Mouse (Mus musculus): Measurements from ENCODE around the gene Plxnd1. TPM values are rescaled to one million over a fixed set of nuclear protein-coding genes. Genes with fewer than 3 reads are reported as not detected.

The Plxnd1 gene
- polyA plus RNA-seq, 1 experiment from 2014 or later, result 24.6 TPM

DNA sequence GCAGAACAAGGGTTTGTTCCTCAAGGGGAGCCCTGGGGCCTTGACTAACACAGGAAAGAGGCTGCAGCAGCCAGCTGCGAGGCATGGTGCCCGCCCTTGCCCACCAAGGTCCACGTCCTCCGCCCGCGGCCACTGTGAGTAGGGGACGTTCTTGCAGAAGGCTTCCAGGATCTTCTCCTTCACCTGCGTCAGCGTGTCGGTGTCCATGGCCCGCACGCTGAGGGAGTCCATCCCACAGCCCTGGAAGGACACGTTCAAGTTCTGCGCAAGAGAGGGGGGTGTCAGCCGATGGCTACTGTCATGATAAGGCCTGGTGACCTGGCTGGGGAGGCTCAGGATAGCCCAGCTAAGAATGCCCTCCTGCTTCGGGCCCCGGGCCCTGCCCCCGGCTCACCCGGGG, 34.5 kb downstream of the Plxnd1 start:
- Histone ChIP-seq H3K27ac (no peak overlapping the region; the same call in 1 of the 2 replicates), H3K9me3 (no peaks in the 10 kb centered on the region), H3K36me3 (peaks cover 3% of the 10 kb centered on the region; the same call in 1 of the 2 replicates), H3K4me1 (replicated peaks) (peaks cover 62% of the 10 kb centered on the region), H3K4me3 (no peak overlapping the region), H3K27me3 (ENCODE audit: insufficient read depth, poor library complexity, severe bottlenecking) (peaks cover 11% of the 10 kb centered on the region; the same call in 1 of the 2 replicates)
- DNase-seq (ENCODE audit: low spot score), result no peak
- 87% methylated on average over 19 of the region's 19 CpGs for WGBS

DNA sequence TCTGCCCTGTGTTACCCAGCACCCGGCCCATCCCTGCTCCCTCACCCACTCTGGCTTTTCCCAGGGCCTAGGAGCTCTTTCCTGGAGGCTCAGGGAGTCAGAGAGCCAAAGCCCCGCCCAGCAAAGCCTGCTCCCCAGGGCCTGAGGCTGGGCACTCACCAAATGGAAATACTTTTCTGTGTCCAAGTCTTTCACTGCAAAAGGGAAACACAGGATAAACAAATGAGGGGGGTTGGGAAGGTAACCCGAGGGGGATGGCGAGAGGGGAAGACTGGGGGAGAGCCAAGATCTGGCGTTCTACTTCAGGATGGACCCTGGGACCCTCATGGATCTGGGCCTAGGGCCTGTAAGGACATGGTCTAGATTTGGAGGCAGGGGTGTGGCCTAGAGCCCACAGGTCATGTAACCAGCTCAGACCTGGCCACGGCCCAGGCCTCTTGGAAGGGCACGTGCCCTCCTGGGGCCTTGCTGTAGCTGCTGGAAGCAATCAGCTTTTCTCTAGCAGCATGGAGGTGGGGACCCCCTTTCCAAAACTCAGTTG, 35.6 kb downstream of the Plxnd1 start:
- 78% methylated on average over 7 of the region's 7 CpGs for WGBS
- Histone ChIP-seq H3K4me3 (no peak overlapping the region), H3K4me1 (replicated peaks) (peaks cover 68% of the 10 kb centered on the region), H3K27me3 (ENCODE audit: insufficient read depth, poor library complexity, severe bottlenecking) (peaks cover 11% of the 10 kb centered on the region; the same call in 1 of the 2 replicates), H3K36me3 (peaks cover 3% of the 10 kb centered on the region; the same call in 1 of the 2 replicates), H3K27ac (peak overlapping the region; percentile 3; the same call in 1 of the 2 replicates), H3K9me3 (no peaks in the 10 kb centered on the region)
- DNase-seq (ENCODE audit: low spot score), result no peak

DNA sequence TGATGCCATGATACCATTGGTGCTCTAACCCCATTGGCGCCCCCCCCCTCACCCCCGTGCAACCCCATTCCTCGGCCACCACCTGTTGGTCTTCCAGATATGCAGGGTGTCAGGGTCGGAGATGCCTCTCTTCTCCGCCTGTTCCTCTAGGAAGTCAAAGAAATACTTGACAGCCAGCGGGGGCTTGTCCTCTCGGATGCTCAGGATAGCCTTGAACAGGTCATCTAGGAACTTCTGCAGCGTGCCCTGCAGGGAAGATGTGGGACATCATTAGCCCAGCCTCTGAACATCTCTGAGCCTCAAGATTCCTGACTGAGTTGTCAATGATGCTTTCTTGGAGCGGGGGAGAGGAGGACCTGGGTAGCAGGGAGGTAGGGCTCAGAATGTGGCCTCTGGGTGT, 36.4 kb downstream of the Plxnd1 start:
- 0 out of 2 replicates have a peak, but pooled peaks cover 4% of the 10 kb centered on the region for H3K27me3 ChIP-seq (ENCODE audit: insufficient read depth, poor library complexity, severe bottlenecking)
- H3K4me3 ChIP-seq, result no peak overlapping the region
- peaks cover 68% of the 10 kb centered on the region for H3K4me1 ChIP-seq (replicated peaks)
- H3K36me3 ChIP-seq, result peaks cover 3% of the 10 kb centered on the region; the same call in 1 of the 2 replicates
- no peaks in the 10 kb centered on the region for H3K9me3 ChIP-seq
- 89% methylated on average over 9 of the region's 9 CpGs for WGBS
- no peak for DNase-seq (ENCODE audit: low spot score)
- peak overlapping the region; percentile 43; the same call in 1 of the 2 replicates for H3K27ac ChIP-seq

DNA sequence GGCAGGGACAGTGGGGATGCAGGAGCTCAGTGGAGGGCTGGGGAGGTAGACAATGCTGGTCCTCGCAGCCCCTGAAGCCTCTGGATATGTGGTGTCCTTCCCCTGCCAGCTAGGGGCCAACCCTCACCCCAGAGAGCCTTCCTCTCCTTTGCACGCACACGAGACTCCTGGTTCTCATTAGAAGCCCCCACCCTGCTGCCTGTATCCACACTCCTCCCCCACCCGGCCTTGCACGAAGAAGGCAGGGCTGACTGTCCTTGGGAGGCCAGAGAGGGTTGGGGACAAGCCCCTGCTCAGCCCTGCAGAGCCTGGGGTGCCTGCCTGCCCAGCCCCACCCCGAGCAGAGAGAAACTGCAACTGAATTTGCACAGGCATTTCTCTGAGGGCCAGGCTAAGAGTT, 37.1 kb downstream of the Plxnd1 start:
- peak; percentile 22 for DNase-seq (ENCODE audit: low spot score)
- WGBS, result 38% methylated on average over 6 of the region's 6 CpGs
- Histone ChIP-seq H3K4me3 (no peak overlapping the region), H3K4me1 (replicated peaks) (peaks cover 65% of the 10 kb centered on the region), H3K27ac (peak overlapping the region; percentile 78), H3K36me3 (peaks cover 3% of the 10 kb centered on the region; the same call in 1 of the 2 replicates), H3K27me3 (ENCODE audit: insufficient read depth, poor library complexity, severe bottlenecking) (no peaks in the 10 kb centered on the region), H3K9me3 (no peaks in the 10 kb centered on the region)

DNA sequence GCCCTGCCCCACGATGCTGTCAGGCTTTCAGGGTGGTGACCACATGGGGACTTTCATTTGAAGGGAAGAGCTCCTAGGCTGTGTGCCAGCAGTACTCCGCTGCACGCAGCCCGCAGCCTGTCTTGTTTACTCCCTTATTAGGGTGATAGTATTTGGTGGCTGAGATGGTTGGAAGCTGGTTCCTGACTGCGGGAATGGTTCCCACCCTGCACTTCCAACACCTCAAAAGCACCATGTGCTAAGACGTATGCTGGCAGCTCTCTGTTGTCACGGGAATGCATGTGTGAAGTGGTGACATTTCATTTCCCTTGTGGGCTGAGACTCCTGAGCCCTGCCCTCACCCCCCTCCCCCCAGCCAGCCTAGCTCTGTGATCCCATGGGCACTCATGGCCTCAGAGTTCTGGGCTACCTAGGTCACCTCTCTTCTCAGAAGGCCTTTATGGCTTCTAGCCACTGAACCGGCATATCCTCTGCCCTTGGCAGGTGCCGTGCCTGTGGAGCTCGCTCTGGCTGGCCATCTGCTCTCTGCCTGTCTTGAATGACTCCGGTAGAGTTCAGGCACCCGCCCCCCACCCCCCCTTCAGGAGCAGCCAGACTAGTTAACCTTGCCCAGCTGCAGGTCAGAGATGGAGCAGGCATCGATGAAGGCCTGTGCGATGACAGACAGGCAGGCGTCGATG, 37.7 kb downstream of the Plxnd1 start:
- peak; percentile 53 for DNase-seq (ENCODE audit: low spot score)
- Histone ChIP-seq H3K27ac (peak overlapping the region; percentile 78), H3K36me3 (peaks cover 3% of the 10 kb centered on the region; the same call in 1 of the 2 replicates), H3K4me1 (replicated peaks) (peaks cover 59% of the 10 kb centered on the region), H3K4me3 (no peak overlapping the region), H3K27me3 (ENCODE audit: insufficient read depth, poor library complexity, severe bottlenecking) (no peaks in the 10 kb centered on the region), H3K9me3 (no peaks in the 10 kb centered on the region)
- 48% methylated on average over 16 of the region's 16 CpGs for WGBS

DNA sequence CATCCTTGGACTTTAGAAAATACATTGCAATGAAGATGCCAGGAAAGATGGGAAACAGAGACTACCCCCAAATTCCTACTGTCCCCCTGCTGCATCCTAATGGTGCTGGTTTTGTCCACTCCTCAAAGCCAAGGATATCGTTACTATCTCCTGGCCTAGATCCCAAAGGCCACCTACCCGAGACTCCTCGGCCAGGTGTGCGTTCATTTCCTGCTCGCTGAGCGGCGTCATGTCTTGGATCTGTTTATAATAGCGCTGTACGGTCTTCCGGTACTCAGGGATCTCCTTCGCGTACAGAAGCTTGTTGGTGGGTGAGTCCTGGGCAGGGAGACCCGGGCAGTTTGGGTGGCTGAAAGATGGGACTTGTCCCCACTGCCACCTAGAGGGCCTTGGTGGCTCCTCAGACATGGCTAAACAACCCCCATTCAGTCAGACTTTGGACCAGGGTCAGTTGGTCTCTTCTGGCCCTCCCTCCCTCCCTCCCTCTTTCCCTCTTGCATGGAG, 38.3 kb downstream of the Plxnd1 start:
- H3K9me3 ChIP-seq, result no peaks in the 10 kb centered on the region
- H3K4me1 ChIP-seq (replicated peaks), result peaks cover 59% of the 10 kb centered on the region
- peak overlapping the region; percentile 78 for H3K27ac ChIP-seq
- H3K27me3 ChIP-seq (ENCODE audit: insufficient read depth, poor library complexity, severe bottlenecking), result no peaks in the 10 kb centered on the region
- H3K36me3 ChIP-seq, result peaks cover 3% of the 10 kb centered on the region; the same call in 1 of the 2 replicates
- 89% methylated on average over 13 of the region's 13 CpGs for WGBS
- H3K4me3 ChIP-seq, result no peak overlapping the region
- no peak for DNase-seq (ENCODE audit: low spot score)

DNA sequence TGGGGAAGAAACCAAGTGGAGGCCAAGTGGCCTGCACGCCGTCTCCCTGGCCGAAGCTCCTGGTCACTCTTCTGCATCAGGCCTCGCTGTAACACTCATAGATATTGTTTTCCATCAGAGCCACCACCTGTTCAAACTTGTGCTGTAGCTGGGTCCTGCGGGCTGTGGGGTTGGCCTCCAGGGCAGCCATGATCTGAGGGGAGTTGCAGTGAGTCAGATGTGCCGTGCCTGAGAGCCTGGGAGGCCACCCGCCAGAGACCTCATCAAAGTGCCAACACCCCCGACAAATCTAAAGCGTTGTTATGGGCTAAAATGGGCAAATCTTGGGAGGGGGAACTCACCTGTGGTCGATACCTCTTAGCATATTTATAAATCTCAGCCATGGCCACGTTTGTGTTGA, 39.1 kb downstream of the Plxnd1 start:
- H3K36me3 ChIP-seq, result peaks cover 3% of the 10 kb centered on the region; the same call in 1 of the 2 replicates
- no peak overlapping the region for H3K4me3 ChIP-seq
- no peak for DNase-seq (ENCODE audit: low spot score)
- H3K9me3 ChIP-seq, result no peaks in the 10 kb centered on the region
- H3K27ac ChIP-seq, result no peak overlapping the region
- no peaks in the 10 kb centered on the region for H3K27me3 ChIP-seq (ENCODE audit: insufficient read depth, poor library complexity, severe bottlenecking)
- 87% methylated on average over 11 of the region's 11 CpGs for WGBS
- peaks cover 52% of the 10 kb centered on the region for H3K4me1 ChIP-seq (replicated peaks)

DNA sequence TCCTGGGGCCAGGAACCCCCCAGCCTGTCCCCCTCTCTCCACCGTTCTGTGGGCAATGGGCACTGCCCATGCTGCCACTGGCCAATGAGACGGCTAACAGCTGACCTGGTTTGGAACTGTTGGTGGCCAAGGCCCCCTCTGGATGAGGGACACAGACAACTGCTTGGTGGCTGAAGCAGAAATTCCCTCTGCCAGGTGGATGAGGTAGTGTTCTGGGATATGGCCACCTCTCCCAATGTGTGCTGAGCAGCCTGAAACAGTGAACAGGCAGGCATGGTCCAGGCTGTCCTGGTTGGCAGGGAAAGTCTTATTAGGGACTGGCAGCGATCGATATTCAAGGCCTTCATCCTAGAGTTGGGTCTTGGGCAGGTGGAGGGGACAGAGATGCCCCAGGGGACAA, 39.6 kb downstream of the Plxnd1 start:
- Histone ChIP-seq H3K27ac (no peak overlapping the region), H3K27me3 (ENCODE audit: insufficient read depth, poor library complexity, severe bottlenecking) (no peaks in the 10 kb centered on the region), H3K36me3 (peaks cover 3% of the 10 kb centered on the region; the same call in 1 of the 2 replicates), H3K4me3 (no peak overlapping the region), H3K9me3 (no peaks in the 10 kb centered on the region), H3K4me1 (replicated peaks) (peaks cover 49% of the 10 kb centered on the region)
- DNase-seq (ENCODE audit: low spot score), result no peak
- WGBS, result 91% methylated on average over 4 of the region's 4 CpGs

DNA sequence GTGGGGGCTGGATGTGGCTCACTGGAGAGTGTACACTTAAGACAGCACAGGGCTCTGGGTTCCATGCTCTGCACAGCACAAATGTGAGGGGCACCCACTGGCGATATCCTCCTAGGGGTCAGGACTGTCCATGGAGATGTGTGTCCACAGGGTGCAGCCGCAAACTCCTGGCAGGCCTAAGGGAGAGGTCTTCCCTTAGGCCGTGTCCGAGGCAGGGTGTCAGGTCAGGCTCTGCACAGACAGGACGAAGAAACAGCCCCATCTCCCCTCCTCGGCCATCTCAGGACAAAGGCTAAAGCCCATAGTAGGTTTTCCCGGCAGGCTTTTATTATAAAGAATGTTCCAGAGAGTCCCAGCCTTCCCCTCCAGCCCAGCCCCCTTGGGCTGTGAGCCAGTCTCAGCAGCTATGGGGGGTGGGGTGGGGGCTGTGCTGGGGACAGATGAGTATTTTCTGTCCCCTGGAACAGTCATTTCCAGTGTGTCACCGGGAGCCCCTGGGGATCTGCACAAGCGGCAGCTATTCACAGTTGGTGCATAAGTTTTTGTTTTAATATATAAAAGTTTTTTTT, 40.2 kb downstream of the Plxnd1 start:
- WGBS, result 80% methylated on average over 9 of the region's 9 CpGs
- H3K36me3 ChIP-seq, result peaks cover 3% of the 10 kb centered on the region; the same call in 1 of the 2 replicates
- H3K4me3 ChIP-seq, result no peak overlapping the region
- peaks cover 43% of the 10 kb centered on the region for H3K4me1 ChIP-seq (replicated peaks)
- no peaks in the 10 kb centered on the region for H3K9me3 ChIP-seq
- no peaks in the 10 kb centered on the region for H3K27me3 ChIP-seq (ENCODE audit: insufficient read depth, poor library complexity, severe bottlenecking)
- H3K27ac ChIP-seq, result 0 out of 2 replicates have a peak overlapping the region, but pooled peaks have one; percentile 12
- no peak for DNase-seq (ENCODE audit: low spot score)

DNA sequence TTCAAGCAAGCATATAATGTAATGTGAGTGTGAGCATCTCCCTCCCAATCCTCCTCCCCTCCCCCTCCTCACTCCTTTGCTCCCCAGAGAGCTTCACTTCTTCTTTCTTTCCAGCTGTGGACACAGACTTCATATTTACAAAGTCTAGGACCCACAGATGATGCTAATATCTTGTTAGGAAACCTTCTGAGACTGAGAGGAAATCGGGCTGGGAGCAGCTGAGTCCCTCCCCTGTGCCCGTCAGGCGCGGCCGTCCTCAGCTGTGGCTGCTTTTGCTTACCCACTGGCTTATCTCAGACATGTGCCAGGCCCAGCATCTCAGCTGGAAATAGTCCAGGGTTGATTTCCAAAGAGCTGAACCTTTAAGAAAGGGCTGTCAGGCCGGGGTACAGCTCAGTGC, 48.4 kb downstream of the Plxnd1 start:
- 0 out of 2 replicates have a peak overlapping the region, but pooled peaks have one; percentile 31 for H3K27ac ChIP-seq

DNA sequence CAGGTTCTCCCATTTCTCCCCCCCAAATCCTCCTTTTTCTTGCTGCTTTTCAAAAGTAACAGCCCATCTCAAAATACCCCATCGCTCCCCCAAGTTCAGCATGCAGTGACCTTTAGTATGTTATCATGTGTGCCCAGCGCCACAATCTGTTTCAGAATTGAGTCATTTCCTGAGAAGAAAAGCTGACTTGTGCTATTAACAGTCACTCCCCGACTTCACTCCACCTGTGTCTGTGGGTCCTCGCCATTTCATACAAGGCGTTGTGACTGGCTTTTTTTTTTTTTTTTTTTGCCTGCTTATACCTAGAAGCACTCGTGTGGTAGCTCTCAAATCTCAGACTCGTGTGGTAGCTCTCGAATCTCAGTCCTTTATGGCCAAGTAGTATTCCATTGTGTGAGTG, 49.2 kb downstream of the Plxnd1 start:
- Histone ChIP-seq H3K9me3 (no peaks in the 10 kb centered on the region), H3K27me3 (ENCODE audit: insufficient read depth, poor library complexity, severe bottlenecking) (no peaks in the 10 kb centered on the region), H3K4me1 (replicated peaks) (peaks cover 23% of the 10 kb centered on the region), H3K36me3 (no peaks in the 10 kb centered on the region), H3K4me3 (no peak overlapping the region), H3K27ac (no peak overlapping the region)
- no peak for DNase-seq (ENCODE audit: low spot score)
- WGBS, result 87% methylated on average over 8 of the region's 8 CpGs

More for the DNA sequence above, 48.4 kb downstream of the Plxnd1 start:
- no peak for DNase-seq (ENCODE audit: low spot score)
- WGBS, result 79% methylated on average over 6 of the region's 6 CpGs
- Histone ChIP-seq H3K36me3 (no peaks in the 10 kb centered on the region), H3K4me1 (replicated peaks) (peaks cover 16% of the 10 kb centered on the region), H3K9me3 (no peaks in the 10 kb centered on the region), H3K4me3 (no peak overlapping the region), H3K27me3 (ENCODE audit: insufficient read depth, poor library complexity, severe bottlenecking) (no peaks in the 10 kb centered on the region)

DNA sequence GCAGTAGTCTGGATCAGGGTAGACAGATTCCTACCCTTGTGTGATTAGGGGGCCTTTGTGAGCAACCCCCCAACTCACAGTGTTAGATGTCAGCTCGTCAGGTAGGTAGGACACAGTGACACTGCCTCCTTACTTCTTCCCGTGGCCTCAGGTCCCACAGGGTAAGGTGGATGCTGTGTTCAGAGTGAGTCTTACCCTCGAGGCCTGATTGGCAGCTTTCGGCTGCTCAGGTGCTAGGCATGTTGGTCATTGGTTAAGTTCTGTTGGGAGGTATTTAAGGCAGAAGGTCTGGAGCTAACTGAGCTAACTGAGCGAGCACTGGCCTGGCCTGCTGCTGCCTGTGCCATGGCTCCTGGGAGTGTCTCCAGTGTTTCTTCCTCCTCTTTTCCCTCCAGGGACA, 50.2 kb downstream of the Plxnd1 start, which contains the start of gene H1foo:
H1foo (plus strand) TSS at position 301 of the 400 bp plus-strand sequence.
- Histone ChIP-seq H3K9me3 (no peaks in the 10 kb centered on the region), H3K4me3 (no peak within 1 kb of the TSS), H3K4me1 (replicated peaks) (peaks cover 25% of the 10 kb centered on the region), H3K36me3 (no peaks in the 10 kb centered on the region), H3K27ac (no peak within 1 kb of the TSS), H3K27me3 (ENCODE audit: insufficient read depth, poor library complexity, severe bottlenecking) (no peaks in the 10 kb centered on the region)
- WGBS, result 84% methylated on average over 5 of the region's 5 CpGs
- DNase-seq (ENCODE audit: low spot score), result no peak
